Mouse (Mus musculus): ENCODE measurements around the gene Atp8b5. TPM values are rescaled to one million over a fixed set of nuclear protein-coding genes. Genes with fewer than 3 reads are reported as not detected.

The Atp8b5 gene
- polyA plus RNA-seq, 1 experiment from 2014 or later: 0.79 TPM

DNA sequence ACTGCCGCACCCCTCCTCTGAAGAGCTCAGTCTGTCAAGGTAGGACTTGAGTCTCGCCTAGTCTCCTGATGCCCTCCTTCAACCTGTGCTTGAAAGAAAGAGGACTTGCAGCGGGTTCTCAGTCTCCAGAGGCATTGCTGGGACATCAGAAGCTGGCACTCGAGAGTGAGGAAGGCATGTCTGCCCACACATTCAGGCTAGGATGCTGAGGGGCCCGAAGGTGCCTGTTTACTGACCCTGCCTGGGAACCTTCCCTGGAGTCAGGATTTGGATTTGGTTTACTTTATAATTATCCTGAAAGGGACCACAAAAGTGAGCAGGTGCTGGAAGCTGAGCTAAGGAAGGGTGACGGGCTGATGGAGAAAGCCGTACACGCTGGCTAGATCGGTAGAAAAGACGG, 134.5 kb downstream of the Atp8b5 start:
- H3K9me3 ChIP-seq (replicated peaks): no peaks in the 10 kb centered on the region
- no peak for ATAC-seq
- H3K27me3 ChIP-seq: no peaks in the 10 kb centered on the region
- H3K36me3 ChIP-seq (ENCODE audit: poor library complexity, severe bottlenecking): no peaks in the 10 kb centered on the region
- peaks cover 27% of the 10 kb centered on the region for H3K4me1 ChIP-seq
- 84% methylated on average over 10 of the region's 10 CpGs for WGBS
- H3K9ac ChIP-seq: no peak overlapping the region
- no peak overlapping the region for H3K4me2 ChIP-seq
- H3K4me3 ChIP-seq: no peak overlapping the region
- H3K27ac ChIP-seq: no peak overlapping the region

DNA sequence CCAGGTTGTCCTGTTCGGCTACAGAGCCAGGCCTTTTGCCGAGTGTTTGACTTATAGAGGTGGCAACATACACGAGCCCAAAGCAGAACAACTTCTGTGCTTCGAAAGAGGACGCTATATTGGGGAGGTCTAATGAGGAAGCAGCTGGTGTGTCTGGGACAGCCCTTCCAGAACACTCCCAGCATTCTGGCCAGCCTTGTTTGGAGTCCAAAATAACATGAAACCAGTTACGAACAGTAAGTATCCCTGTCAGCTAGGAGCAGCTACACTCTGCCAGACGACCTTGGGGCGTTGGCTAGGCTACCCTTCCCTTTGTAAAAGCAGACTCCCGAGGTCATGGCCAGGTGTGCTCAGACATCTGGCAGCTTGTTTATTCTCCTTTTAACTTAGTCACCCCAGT, 135.3 kb downstream of the Atp8b5 start:
- H3K4me2 ChIP-seq: no peak overlapping the region
- H3K4me3 ChIP-seq: no peak overlapping the region
- no peak overlapping the region for H3K9ac ChIP-seq
- no peaks in the 10 kb centered on the region for H3K9me3 ChIP-seq (replicated peaks)
- H3K36me3 ChIP-seq (ENCODE audit: poor library complexity, severe bottlenecking): no peaks in the 10 kb centered on the region
- ATAC-seq: no peak
- no peak overlapping the region for H3K27ac ChIP-seq
- peaks cover 31% of the 10 kb centered on the region for H3K4me1 ChIP-seq
- WGBS: 86% methylated on average over 9 of the region's 9 CpGs
- no peaks in the 10 kb centered on the region for H3K27me3 ChIP-seq

DNA sequence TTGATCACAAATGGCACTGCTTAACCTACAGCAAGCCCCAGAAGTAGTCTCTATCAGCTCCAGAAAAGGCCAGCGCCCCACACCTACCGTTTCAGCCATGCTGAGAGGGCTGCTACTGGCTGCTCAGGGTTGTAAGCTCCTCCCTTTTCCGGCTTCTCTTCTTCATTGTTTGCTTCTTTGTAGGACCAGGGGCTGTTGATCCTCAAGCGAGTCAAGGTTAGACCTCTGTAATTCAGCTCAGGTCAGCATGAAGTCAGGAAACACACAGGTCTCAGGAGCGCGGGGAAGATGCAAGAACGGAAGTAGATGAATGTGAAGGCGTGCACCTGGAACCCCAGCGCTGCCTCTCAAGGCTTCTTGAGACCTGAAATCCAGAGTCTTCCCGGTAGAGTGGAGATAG, 137.7 kb downstream of the Atp8b5 start:
- no peak for ATAC-seq
- Histone ChIP-seq H3K27me3 (no peaks in the 10 kb centered on the region), H3K36me3 (ENCODE audit: poor library complexity, severe bottlenecking) (no peaks in the 10 kb centered on the region), H3K4me1 (peaks cover 35% of the 10 kb centered on the region), H3K27ac (no peak overlapping the region), H3K9ac (no peak overlapping the region), H3K9me3 (replicated peaks) (no peaks in the 10 kb centered on the region), H3K4me3 (no peak overlapping the region), H3K4me2 (no peak overlapping the region)
- WGBS: 92% methylated on average over 10 of the region's 10 CpGs

GRCm38 (mm10) chr4:43406162-43406971, 139.4 kb downstream of the Atp8b5 start:
- peak overlapping the region; percentile 65 for H3K4me2 ChIP-seq
- WGBS: 1% methylated on average over 28 of the region's 28 CpGs

GRCm38 (mm10) chr4:43407071-43407920, 140.3 kb downstream of the Atp8b5 start:
- WGBS: 67% methylated on average over 12 of the region's 12 CpGs
- H3K4me1 ChIP-seq: peaks cover 32% of the 10 kb centered on the region
- no peaks in the 10 kb centered on the region for H3K36me3 ChIP-seq (ENCODE audit: poor library complexity, severe bottlenecking)
- peak overlapping the region; percentile 65 for H3K4me2 ChIP-seq
- no peaks in the 10 kb centered on the region for H3K9me3 ChIP-seq (replicated peaks)
- H3K9ac ChIP-seq: peak overlapping the region; percentile 89
- H3K27ac ChIP-seq: peak overlapping the region; percentile 94
- ATAC-seq: peak; percentile 59
- no peaks in the 10 kb centered on the region for H3K27me3 ChIP-seq
- H3K4me3 ChIP-seq: peak overlapping the region; percentile 57

More at GRCm38 (mm10) chr4:43406162-43406971, 139.4 kb downstream of the Atp8b5 start:
- peaks cover 30% of the 10 kb centered on the region for H3K4me1 ChIP-seq
- peak overlapping the region; percentile 89 for H3K9ac ChIP-seq
- no peaks in the 10 kb centered on the region for H3K36me3 ChIP-seq (ENCODE audit: poor library complexity, severe bottlenecking)
- no peaks in the 10 kb centered on the region for H3K27me3 ChIP-seq
- H3K9me3 ChIP-seq (replicated peaks): no peaks in the 10 kb centered on the region
- ATAC-seq: peak; percentile 95
- peak overlapping the region; percentile 94 for H3K27ac ChIP-seq
- H3K4me3 ChIP-seq: peak overlapping the region; percentile 57

- Histone ChIP-seq H3K27me3 (no peaks in the 10 kb centered on the region), H3K27ac (no peak overlapping the region), H3K9me3 (replicated peaks) (no peaks in the 10 kb centered on the region), H3K36me3 (ENCODE audit: poor library complexity, severe bottlenecking) (peaks cover 46% of the 10 kb centered on the region), H3K4me1 (peaks cover 5% of the 10 kb centered on the region), H3K9ac (no peak overlapping the region), H3K4me2 (no peak overlapping the region), H3K4me3 (no peak overlapping the region)
- 89% methylated on average over 14 of the region's 14 CpGs for WGBS
- ATAC-seq: 0 out of 2 replicates have a peak, but pooled peaks have one; percentile 30
Observed at GRCm38 (mm10) chr4:43414761-43415160, 147.8 kb downstream of the Atp8b5 start.

DNA sequence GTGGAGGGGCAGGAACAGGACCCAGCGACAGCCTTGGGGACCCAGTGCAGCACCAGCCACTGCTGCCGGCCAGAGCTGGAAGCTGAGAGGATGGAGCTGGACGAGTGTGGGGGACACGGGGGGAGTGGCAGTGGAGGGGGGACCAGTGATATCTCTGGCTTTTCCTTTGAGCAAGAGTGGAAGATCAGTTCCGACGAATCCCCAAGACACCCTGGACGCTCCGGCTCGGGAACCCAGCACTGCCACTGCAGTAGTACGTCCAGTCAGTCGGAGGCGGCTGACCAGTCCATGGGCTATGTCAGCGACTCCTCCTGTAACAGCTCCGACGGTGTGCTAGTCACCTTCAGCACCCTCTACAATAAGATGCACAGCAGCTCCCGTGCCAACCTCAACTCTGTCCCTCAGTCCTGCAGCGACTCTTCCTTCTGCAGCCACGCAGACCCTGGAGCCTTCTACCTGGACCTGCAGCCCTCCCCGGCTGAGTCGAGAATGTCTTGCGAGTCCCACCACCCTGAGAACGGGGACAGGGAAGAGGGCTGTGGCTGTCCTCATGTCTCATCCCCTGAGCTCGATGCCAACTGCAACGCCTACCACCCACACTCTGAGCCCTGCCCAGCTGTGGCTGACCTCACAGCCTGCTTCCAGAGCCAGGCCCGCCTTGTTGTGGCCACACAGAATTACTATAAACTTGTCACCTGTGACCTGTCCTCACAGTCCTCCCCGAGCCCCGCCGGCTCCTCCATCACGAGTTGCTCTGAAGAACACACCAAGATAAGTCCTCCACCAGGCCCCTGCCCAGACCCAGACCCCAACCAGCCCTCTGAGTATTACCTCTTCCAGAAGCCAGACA, 148.5 kb downstream of the Atp8b5 start:
- no peaks in the 10 kb centered on the region for H3K27me3 ChIP-seq
- H3K9me3 ChIP-seq (replicated peaks): no peaks in the 10 kb centered on the region
- H3K4me3 ChIP-seq: no peak overlapping the region
- no peak overlapping the region for H3K4me2 ChIP-seq
- peaks cover 5% of the 10 kb centered on the region for H3K4me1 ChIP-seq
- H3K9ac ChIP-seq: no peak overlapping the region
- WGBS: 92% methylated on average over 29 of the region's 29 CpGs
- no peak for ATAC-seq
- peaks cover 46% of the 10 kb centered on the region for H3K36me3 ChIP-seq (ENCODE audit: poor library complexity, severe bottlenecking)
- no peak overlapping the region for H3K27ac ChIP-seq

GRCm38 (mm10) chr4:43416071-43416490, 149.1 kb downstream of the Atp8b5 start:
- 96% methylated on average over 22 of the region's 22 CpGs for WGBS
- Histone ChIP-seq H3K4me1 (peaks cover 5% of the 10 kb centered on the region), H3K27ac (no peak overlapping the region), H3K9me3 (replicated peaks) (no peaks in the 10 kb centered on the region), H3K9ac (no peak overlapping the region), H3K36me3 (ENCODE audit: poor library complexity, severe bottlenecking) (peaks cover 46% of the 10 kb centered on the region), H3K27me3 (no peaks in the 10 kb centered on the region), H3K4me2 (no peak overlapping the region), H3K4me3 (no peak overlapping the region)
- ATAC-seq: no peak

GRCm38 (mm10) chr4:43417269-43418062, 150.5 kb downstream of the Atp8b5 start:
- Histone ChIP-seq H3K9ac (no peak overlapping the region), H3K36me3 (ENCODE audit: poor library complexity, severe bottlenecking) (peaks cover 60% of the 10 kb centered on the region), H3K4me3 (no peak overlapping the region), H3K9me3 (replicated peaks) (no peaks in the 10 kb centered on the region), H3K27ac (no peak overlapping the region), H3K4me2 (no peak overlapping the region), H3K27me3 (no peaks in the 10 kb centered on the region), H3K4me1 (no peaks in the 10 kb centered on the region; the same call in 1 of the 2 replicates)
- ATAC-seq: no peak
- WGBS: 87% methylated on average over 16 of the region's 16 CpGs

DNA sequence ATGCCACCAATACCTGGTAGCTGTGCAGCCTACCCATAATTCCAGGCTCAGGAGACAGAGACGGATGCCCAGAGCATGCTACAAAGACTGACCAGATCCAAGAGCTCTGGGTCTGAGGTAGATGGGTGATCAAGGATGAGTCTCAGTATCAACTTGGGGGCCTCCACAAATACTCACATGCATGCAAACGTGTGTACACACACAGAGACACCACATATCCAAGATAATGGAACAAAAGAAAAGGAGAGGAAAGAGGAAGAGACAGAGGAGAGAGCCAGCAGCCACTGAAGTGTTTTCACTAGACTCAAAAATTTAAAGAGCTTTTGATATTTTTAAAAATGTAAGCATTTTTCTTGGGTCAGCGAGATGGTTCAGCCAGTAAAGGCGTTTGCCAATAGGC, 151.5 kb downstream of the Atp8b5 start:
- Histone ChIP-seq H3K27ac (no peak overlapping the region), H3K36me3 (ENCODE audit: poor library complexity, severe bottlenecking) (peaks cover 70% of the 10 kb centered on the region), H3K4me2 (no peak overlapping the region), H3K9ac (no peak overlapping the region), H3K9me3 (replicated peaks) (no peaks in the 10 kb centered on the region), H3K4me1 (no peaks in the 10 kb centered on the region; the same call in 1 of the 2 replicates), H3K27me3 (peaks cover under 1% of the 10 kb centered on the region; the same call in 1 of the 2 replicates), H3K4me3 (no peak overlapping the region)
- no peak for ATAC-seq
- 76% methylated on average over 4 of the region's 4 CpGs for WGBS
